Mouse (Mus musculus) hindbrain, embryonic 10.5 days (tissue): ENCODE results near the gene Ptpn1. TPM values are rescaled to one million over a fixed set of nuclear protein-coding genes. Genes with fewer than 3 reads are reported as not detected.

Experiments used
- DNase-seq: peaks from one replicate; pipeline ENCODE4 v3.0.0-alpha.2; 2017; ENCODE audit warnings: low spot score
- H3K27ac ChIP-seq: fragments of 300-500 bp; sonication (generic); 2 replicates; pipeline ENCODE4 v1.5.1; 2016; ENCODE audit warnings: mild to moderate bottlenecking, moderate library complexity
- H3K27me3 ChIP-seq: fragments of 300-500 bp; sonication (generic); 2 replicates; pipeline ENCODE4 v1.6.1; 2016; ENCODE audit warnings: mild to moderate bottlenecking; ENCODE audit not compliant: poor library complexity, insufficient read depth, severe bottlenecking
- H3K36me3 ChIP-seq: fragments of 300-500 bp; sonication (generic); 2 replicates; pipeline ENCODE4 v1.6.1; 2016; ENCODE audit warnings: mild to moderate bottlenecking, moderate library complexity
- H3K4me1 ChIP-seq: fragments of 300-500 bp; sonication (generic); replicated peaks from 2 replicates; pipeline ENCODE4 v1.6.1; 2016; ENCODE audit warnings: mild to moderate bottlenecking
- H3K4me3 ChIP-seq: fragments of 300-500 bp; sonication (generic); 2 replicates; pipeline ENCODE4 v1.5.1; 2016; ENCODE audit warnings: mild to moderate bottlenecking, moderate library complexity
- H3K9me3 ChIP-seq: fragments of 300-500 bp; sonication (generic); 2 replicates; pipeline ENCODE4 v1.6.1; 2016; ENCODE audit warnings: mild to moderate bottlenecking, moderate library complexity
- WGBS: fragments of 180-500 bp; shearing (Covaris S2); methylation state at CpG from one replicate; pipeline ENCODE4 v1.1.7; 2016; 5-methylcytosine and 5-hydroxymethylcytosine counted together
- polyA plus RNA-seq: library from polyadenylated mRNA; unstranded; fragments of >200 nt; fragmentation: Nextera tagmentation; extraction: Ambion mirVana; gene quantifications from 2 replicates; pipeline ENCODE4 v1.2.1, GENCODE M21; 2016

The Ptpn1 gene
- polyA plus RNA-seq, 1 experiment from 2014 or later: 86.1 TPM

- H3K27ac ChIP-seq: peak overlapping the region; percentile 77
- H3K4me1 ChIP-seq: peaks cover 80% of the 10 kb centered on the region
- WGBS: 58% methylated on average over 6 of the region's 6 CpGs
- no peak for DNase-seq
- H3K36me3 ChIP-seq: peaks cover 3% of the 10 kb centered on the region; the same call in 1 of the 2 replicates
- H3K4me3 ChIP-seq: no peak overlapping the region
- H3K9me3 ChIP-seq: no peaks in the 10 kb centered on the region
- no peaks in the 10 kb centered on the region for H3K27me3 ChIP-seq
Observed at GRCm38 (mm10) chr2:167941745-167942176, 9.9 kb downstream of the Ptpn1 start.

GRCm38 (mm10) chr2:167942199-167942925 lies 10.5 kb downstream of the Ptpn1 start:
- Histone ChIP-seq H3K27ac (peak overlapping the region; percentile 77), H3K4me1 (peaks cover 74% of the 10 kb centered on the region), H3K36me3 (peaks cover 3% of the 10 kb centered on the region; the same call in 1 of the 2 replicates), H3K9me3 (no peaks in the 10 kb centered on the region), H3K27me3 (no peaks in the 10 kb centered on the region), H3K4me3 (no peak overlapping the region)
- no peak for DNase-seq
- 52% methylated on average over 8 of the region's 8 CpGs for WGBS

GRCm38 (mm10) chr2:167942926-167943633 lies 11.2 kb downstream of the Ptpn1 start:
- H3K4me1 ChIP-seq: peaks cover 79% of the 10 kb centered on the region
- no peaks in the 10 kb centered on the region for H3K27me3 ChIP-seq
- H3K27ac ChIP-seq: peak overlapping the region; percentile 77
- H3K9me3 ChIP-seq: no peaks in the 10 kb centered on the region
- 85% methylated on average over 12 of the region's 12 CpGs for WGBS
- DNase-seq: no peak
- H3K4me3 ChIP-seq: no peak overlapping the region
- H3K36me3 ChIP-seq: peaks cover 3% of the 10 kb centered on the region; the same call in 1 of the 2 replicates

GRCm38 (mm10) chr2:167944193-167944592 lies 12.3 kb downstream of the Ptpn1 start:
- WGBS: 76% methylated on average over 3 of the region's 3 CpGs
- Histone ChIP-seq H3K27me3 (no peaks in the 10 kb centered on the region), H3K4me1 (peaks cover 81% of the 10 kb centered on the region), H3K36me3 (peaks cover 3% of the 10 kb centered on the region; the same call in 1 of the 2 replicates), H3K4me3 (no peak overlapping the region), H3K27ac (no peak overlapping the region), H3K9me3 (no peaks in the 10 kb centered on the region)
- DNase-seq: no peak

GRCm38 (mm10) chr2:167945451-167945850 lies 13.6 kb downstream of the Ptpn1 start:
- no peaks in the 10 kb centered on the region for H3K27me3 ChIP-seq
- no peak overlapping the region for H3K4me3 ChIP-seq
- WGBS: 84% methylated on average over 5 of the region's 5 CpGs
- DNase-seq: no peak
- H3K27ac ChIP-seq: no peak overlapping the region; the same call in 1 of the 2 replicates
- H3K4me1 ChIP-seq: peaks cover 70% of the 10 kb centered on the region
- H3K9me3 ChIP-seq: no peaks in the 10 kb centered on the region
- no peaks in the 10 kb centered on the region for H3K36me3 ChIP-seq

- Histone ChIP-seq H3K4me1 (peaks cover 57% of the 10 kb centered on the region), H3K4me3 (no peak overlapping the region), H3K9me3 (no peaks in the 10 kb centered on the region), H3K27me3 (no peaks in the 10 kb centered on the region), H3K36me3 (no peaks in the 10 kb centered on the region), H3K27ac (no peak overlapping the region)
- 82% methylated on average over 3 of the region's 3 CpGs for WGBS
- no peak for DNase-seq
Observed at GRCm38 (mm10) chr2:167947251-167947650, 15.4 kb downstream of the Ptpn1 start.

- Histone ChIP-seq H3K4me3 (no peak overlapping the region), H3K4me1 (peaks cover 50% of the 10 kb centered on the region), H3K9me3 (no peaks in the 10 kb centered on the region), H3K27me3 (no peaks in the 10 kb centered on the region), H3K27ac (no peak overlapping the region), H3K36me3 (0 out of 2 replicates have a peak, but pooled peaks cover 4% of the 10 kb centered on the region)
- DNase-seq: no peak
- WGBS: 83% methylated on average over 6 of the region's 6 CpGs
Observed at GRCm38 (mm10) chr2:167948047-167948446, 16.2 kb downstream of the Ptpn1 start.

GRCm38 (mm10) chr2:167948557-167948956 lies 16.7 kb downstream of the Ptpn1 start:
- no peak for DNase-seq
- no peaks in the 10 kb centered on the region for H3K9me3 ChIP-seq
- no peaks in the 10 kb centered on the region for H3K27me3 ChIP-seq
- H3K27ac ChIP-seq: no peak overlapping the region; the same call in 1 of the 2 replicates
- 88% methylated on average over 13 of the region's 13 CpGs for WGBS
- H3K36me3 ChIP-seq: 0 out of 2 replicates have a peak, but pooled peaks cover 4% of the 10 kb centered on the region
- H3K4me1 ChIP-seq: peaks cover 44% of the 10 kb centered on the region
- H3K4me3 ChIP-seq: no peak overlapping the region

- peak overlapping the region; percentile 35; the same call in 1 of the 2 replicates for H3K27ac ChIP-seq
- 79% methylated on average over 6 of the region's 6 CpGs for WGBS
- no peaks in the 10 kb centered on the region for H3K27me3 ChIP-seq
- peaks cover 38% of the 10 kb centered on the region for H3K4me1 ChIP-seq
- DNase-seq: no peak
- H3K4me3 ChIP-seq: no peak overlapping the region
- no peaks in the 10 kb centered on the region for H3K9me3 ChIP-seq
- 0 out of 2 replicates have a peak, but pooled peaks cover 4% of the 10 kb centered on the region for H3K36me3 ChIP-seq
Observed at GRCm38 (mm10) chr2:167949250-167949649, 17.4 kb downstream of the Ptpn1 start.

GRCm38 (mm10) chr2:167949808-167950207 lies 18.0 kb downstream of the Ptpn1 start:
- Histone ChIP-seq H3K27me3 (no peaks in the 10 kb centered on the region), H3K27ac (no peak overlapping the region), H3K36me3 (peaks cover 7% of the 10 kb centered on the region; the same call in 1 of the 2 replicates), H3K9me3 (no peaks in the 10 kb centered on the region), H3K4me3 (no peak overlapping the region), H3K4me1 (peaks cover 33% of the 10 kb centered on the region)
- DNase-seq: no peak
- 80% methylated on average over 2 of the region's 2 CpGs for WGBS

GRCm38 (mm10) chr2:167950681-167951080 lies 18.8 kb downstream of the Ptpn1 start:
- Histone ChIP-seq H3K27me3 (no peaks in the 10 kb centered on the region), H3K36me3 (peaks cover 9% of the 10 kb centered on the region; the same call in 1 of the 2 replicates), H3K4me3 (no peak overlapping the region), H3K27ac (no peak overlapping the region), H3K9me3 (no peaks in the 10 kb centered on the region), H3K4me1 (peaks cover 25% of the 10 kb centered on the region)
- WGBS: 91% methylated on average over 6 of the region's 6 CpGs
- no peak for DNase-seq

- peaks cover 23% of the 10 kb centered on the region for H3K4me1 ChIP-seq
- 91% methylated on average over 13 of the region's 13 CpGs for WGBS
- H3K27me3 ChIP-seq: no peaks in the 10 kb centered on the region
- peaks cover 9% of the 10 kb centered on the region; the same call in 1 of the 2 replicates for H3K36me3 ChIP-seq
- DNase-seq: no peak
- H3K4me3 ChIP-seq: no peak overlapping the region
- H3K27ac ChIP-seq: no peak overlapping the region
- no peaks in the 10 kb centered on the region for H3K9me3 ChIP-seq
Observed at GRCm38 (mm10) chr2:167951301-167952211, 19.7 kb downstream of the Ptpn1 start.
